Mouse (Mus musculus): ENCODE results near the gene Gm42372. TPM values are rescaled to one million over a fixed set of nuclear protein-coding genes. Genes with fewer than 3 reads are reported as not detected.

Gm42372 gene
- polyA plus RNA-seq, 1 experiment from 2014 or later, result 0.03 TPM

- POLR2A ChIA-PET, result no interaction called here
- DNase-seq (ENCODE audit: low read depth, low spot score) (no peak), ATAC-seq (no peak)
- CTCF ChIA-PET, result interaction anchor here (1.2 to 1.3 kb wide), 2 partner anchors 29 to 105 kb away, joined by 3 read pairs; no protein-coding TSS in a partner anchor
- H3K27me3 ChIP-seq, result peaks cover 26% of the 10 kb centered on the region
- no peak for TF ChIP-seq CTCF (IDR thresholded peaks at IDR 0.05)
- in situ Hi-C loops (cut with MboI; ENCODE audit: low pct_unique_long_range_greater_than_20kb), result no loop called here
Measured at GRCm38 (mm10) chr7:16961678-16962077, 21.2 kb upstream of the Gm42372 start.

- CTCF ChIA-PET, result no interaction called here
- POLR2A ChIA-PET, result interaction anchor here (1.0 kb wide), 1 partner anchor 16 kb away, joined by 4 read pairs; no protein-coding TSS in a partner anchor
Measured at GRCm38 (mm10) chr7:16968414-16968813, 14.5 kb upstream of the Gm42372 start.

DNA sequence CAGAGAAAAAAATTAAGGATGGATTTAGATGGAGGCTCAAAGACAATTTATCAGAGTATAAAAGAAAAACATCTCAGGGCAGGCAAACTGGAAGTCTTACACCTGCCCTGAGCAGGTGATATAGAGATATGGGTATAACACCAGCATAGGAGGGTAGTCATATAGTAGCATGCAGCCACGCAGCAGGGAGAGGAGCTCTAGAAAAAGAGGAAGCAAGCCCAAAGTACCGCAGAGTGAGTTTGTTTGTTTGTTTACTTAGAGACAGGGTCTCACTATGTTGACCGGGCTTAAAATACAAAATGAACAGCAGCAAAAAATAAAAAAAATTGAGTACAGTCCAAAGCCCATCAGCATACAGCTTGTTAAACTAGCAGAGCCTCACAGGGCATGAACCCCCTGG lies 11.7 kb upstream of the Gm42372 start:
- ATAC-seq (no peak), DNase-seq (ENCODE audit: low read depth, low spot score) (no peak)
- in situ Hi-C loops (cut with MboI; ENCODE audit: low pct_unique_long_range_greater_than_20kb), result no loop called here
- no peak for TF ChIP-seq CTCF (IDR thresholded peaks at IDR 0.05)
- ChIA-PET CTCF (no interaction called here), POLR2A (no interaction called here)
- H3K27me3 ChIP-seq, result peaks cover 3% of the 10 kb centered on the region

More at GRCm38 (mm10) chr7:16968414-16968813, 14.5 kb upstream of the Gm42372 start:
- TF ChIP-seq CTCF (IDR thresholded peaks at IDR 0.05), result no peak
- peaks cover 3% of the 10 kb centered on the region for H3K27me3 ChIP-seq
- no peak for ATAC-seq
- in situ Hi-C loops (cut with MboI; ENCODE audit: low pct_unique_long_range_greater_than_20kb), result no loop called here
- no peak for DNase-seq (ENCODE audit: low read depth, low spot score)

GRCm38 (mm10) chr7:16974018-16974417 lies 8.9 kb upstream of the Gm42372 start:
- H3K27me3 ChIP-seq, result peaks cover 7% of the 10 kb centered on the region
- ATAC-seq, result no peak
- in situ Hi-C loops (cut with MboI; ENCODE audit: low pct_unique_long_range_greater_than_20kb), result no loop called here
- POLR2A ChIA-PET, result no interaction called here
- no peak for TF ChIP-seq CTCF (IDR thresholded peaks at IDR 0.05)
- CTCF ChIA-PET, result interaction anchor here (0.8 to 3.0 kb wide), 5 partner anchors 10 to 100 kb away, joined by 3 to 10 read pairs (median 4); partner anchors contain the start of gene Psg16
- DNase-seq (ENCODE audit: low read depth, low spot score), result no peak

DNA sequence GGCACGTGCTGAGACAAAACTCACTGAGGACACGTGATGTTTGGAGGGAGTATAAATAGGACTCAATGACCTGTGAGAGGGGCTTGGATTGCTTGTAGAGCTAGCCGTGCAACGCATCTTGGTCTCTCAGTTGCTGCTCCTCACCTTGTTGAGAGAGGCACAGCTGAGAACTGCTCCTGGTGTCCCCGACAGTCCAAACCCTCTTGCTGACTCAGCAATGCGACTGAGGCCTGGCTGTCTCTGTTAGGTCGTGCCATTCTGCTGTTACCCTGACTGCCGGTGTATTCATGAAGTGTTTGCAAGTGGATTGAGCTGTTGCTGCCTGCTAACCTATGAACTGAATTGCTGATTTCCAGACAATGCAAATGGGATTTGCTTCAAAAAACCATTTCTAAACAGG lies 6.6 kb upstream of the Gm42372 start:
- TF ChIP-seq CTCF (IDR thresholded peaks at IDR 0.05), result no peak
- CTCF ChIA-PET, result no interaction called here
- in situ Hi-C loops (cut with MboI; ENCODE audit: low pct_unique_long_range_greater_than_20kb), result no loop called here
- peaks cover 7% of the 10 kb centered on the region for H3K27me3 ChIP-seq
- POLR2A ChIA-PET, result interaction anchor here (0.7 kb wide), 1 partner anchor 42 kb away, joined by 4 read pairs; no protein-coding TSS in a partner anchor
- DNase-seq (ENCODE audit: low read depth, low spot score), result no peak
- no peak for ATAC-seq

DNA sequence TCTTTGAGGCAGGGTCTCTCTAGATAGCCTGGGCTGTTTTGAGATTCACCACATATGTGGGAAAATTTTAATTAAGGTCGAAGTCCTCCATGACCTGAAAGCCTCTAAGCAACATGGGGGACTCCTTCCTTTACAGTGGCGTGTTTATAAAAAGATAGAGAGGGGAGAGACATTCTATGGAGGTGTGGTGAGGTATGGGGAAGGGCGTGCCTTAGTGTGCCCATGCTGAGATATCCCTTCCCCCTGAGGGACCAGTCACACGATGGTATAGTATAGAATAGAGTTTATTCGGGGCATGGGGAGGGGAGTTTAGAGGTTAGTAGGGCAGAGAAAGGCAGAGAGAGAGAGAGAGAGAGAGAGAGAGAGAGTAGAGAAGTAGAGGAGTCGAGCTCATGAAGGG lies 4.7 kb upstream of the Gm42372 start:
- ATAC-seq, result no peak
- DNase-seq (ENCODE audit: low read depth, low spot score), result no peak
- CTCF ChIA-PET, result no interaction called here
- H3K27me3 ChIP-seq, result peaks cover 12% of the 10 kb centered on the region
- in situ Hi-C loops (cut with MboI; ENCODE audit: low pct_unique_long_range_greater_than_20kb), result no loop called here
- no peak for TF ChIP-seq CTCF (IDR thresholded peaks at IDR 0.05)
- POLR2A ChIA-PET, result no interaction called here

DNA sequence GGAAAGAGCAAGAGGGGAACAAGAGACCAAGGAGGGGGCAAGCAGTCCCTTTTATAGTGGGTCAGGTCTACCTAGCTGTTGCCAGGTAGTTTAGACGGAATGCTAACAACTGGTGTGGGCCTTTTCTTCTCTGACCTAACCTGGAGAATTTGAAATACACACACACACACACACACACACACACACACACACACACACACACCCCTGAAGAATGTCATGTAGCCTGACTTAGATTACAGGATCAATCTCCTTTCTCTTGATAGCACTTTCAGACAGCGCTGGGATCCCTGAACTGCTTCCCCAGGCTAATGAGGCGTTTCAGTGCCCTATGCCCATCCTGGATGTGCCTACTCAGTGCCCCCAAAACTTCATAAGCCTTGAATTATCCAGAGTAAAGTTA lies 4.3 kb upstream of the Gm42372 start:
- in situ Hi-C loops (cut with MboI; ENCODE audit: low pct_unique_long_range_greater_than_20kb), result no loop called here
- POLR2A ChIA-PET, result no interaction called here
- no peak for TF ChIP-seq CTCF (IDR thresholded peaks at IDR 0.05)
- CTCF ChIA-PET, result no interaction called here
- DNase-seq (ENCODE audit: low read depth, low spot score), result no peak
- no peak for ATAC-seq
- peaks cover 14% of the 10 kb centered on the region for H3K27me3 ChIP-seq

GRCm38 (mm10) chr7:16980348-16980747 lies 2.5 kb upstream of the Gm42372 start:
- DNase-seq (ENCODE audit: low read depth, low spot score), result no peak
- peaks cover 18% of the 10 kb centered on the region for H3K27me3 ChIP-seq
- TF ChIP-seq CTCF (IDR thresholded peaks at IDR 0.05), result no peak
- POLR2A ChIA-PET, result no interaction called here
- no peak for ATAC-seq
- in situ Hi-C loops (cut with MboI; ENCODE audit: low pct_unique_long_range_greater_than_20kb), result no loop called here
- CTCF ChIA-PET, result interaction anchor here (1.3 kb wide), 1 partner anchor 47 kb away, joined by 3 read pairs; no protein-coding TSS in a partner anchor

GRCm38 (mm10) chr7:16987541-16988149 lies 4.8 kb downstream of the Gm42372 start:
- in situ Hi-C loops (cut with MboI; ENCODE audit: low pct_unique_long_range_greater_than_20kb), result no loop called here
- TF ChIP-seq CTCF (IDR thresholded peaks at IDR 0.05), result no peak

DNA sequence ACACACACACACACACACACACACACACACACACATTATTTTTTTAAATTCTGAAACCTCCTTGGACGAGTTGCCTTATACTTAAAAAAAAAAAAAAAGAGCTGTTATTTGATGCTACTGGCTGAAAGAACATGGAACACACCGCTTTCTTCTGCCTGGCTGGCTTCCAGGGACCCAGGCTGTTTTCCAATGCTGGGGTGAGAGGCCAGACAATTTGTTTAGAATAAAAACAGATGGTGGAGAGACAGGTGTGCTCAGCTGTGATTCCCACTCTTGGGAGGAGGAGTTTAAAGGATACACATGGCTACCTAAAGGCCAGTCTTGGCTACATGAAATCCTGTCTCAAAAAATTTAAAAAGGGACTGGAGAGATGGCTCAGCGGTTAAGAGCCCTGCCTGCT lies 5.5 kb downstream of the Gm42372 start:
- in situ Hi-C loops (cut with MboI; ENCODE audit: low pct_unique_long_range_greater_than_20kb), result no loop called here
- ChIA-PET CTCF (no interaction called here), POLR2A (no interaction called here)
- no peak for TF ChIP-seq CTCF (IDR thresholded peaks at IDR 0.05)
- ATAC-seq (no peak), DNase-seq (ENCODE audit: low read depth, low spot score) (no peak)
- H3K27me3 ChIP-seq, result peaks cover 8% of the 10 kb centered on the region

More at GRCm38 (mm10) chr7:16987541-16988149, 4.8 kb downstream of the Gm42372 start:
- ChIA-PET CTCF (no interaction called here), POLR2A (no interaction called here)
- ATAC-seq (no peak), DNase-seq (ENCODE audit: low read depth, low spot score) (no peak)
- H3K27me3 ChIP-seq, result peaks cover 15% of the 10 kb centered on the region

DNA sequence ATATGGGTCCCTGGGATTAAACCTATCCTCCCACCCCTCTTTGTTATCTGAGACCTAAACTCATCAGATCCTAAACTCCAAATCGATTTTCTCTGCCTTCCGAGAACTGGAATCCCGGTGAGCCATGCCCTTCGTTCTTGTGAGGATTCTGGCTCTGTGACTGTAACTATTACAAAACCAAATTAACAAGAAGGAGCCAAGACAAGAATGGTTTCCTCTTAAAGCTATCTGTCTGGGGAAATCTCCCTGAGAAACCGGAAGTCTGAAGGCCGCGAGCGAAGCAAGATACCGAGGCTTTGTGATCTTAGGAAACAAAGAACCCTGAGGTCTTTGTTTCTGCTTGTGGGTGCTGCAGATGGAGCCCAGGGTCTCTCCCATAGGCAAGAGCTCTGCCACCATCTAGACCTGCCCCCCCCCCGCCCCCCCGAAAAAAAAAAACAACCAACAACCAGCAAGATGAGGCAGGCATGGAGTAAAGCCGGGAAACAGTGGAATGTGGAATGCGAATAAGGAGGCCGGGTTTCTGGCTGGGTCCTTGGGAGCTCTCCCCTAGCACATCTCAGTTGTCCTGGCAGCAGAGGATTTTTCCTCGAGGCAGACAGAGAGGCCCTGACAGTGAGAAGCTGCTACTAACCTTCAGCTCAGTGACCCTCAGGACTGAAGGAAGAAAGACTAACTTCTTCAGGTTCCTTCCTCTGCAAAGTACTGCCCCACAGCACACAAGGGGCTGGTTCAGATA lies 7.3 kb downstream of the Gm42372 start:
- in situ Hi-C loops (cut with MboI; ENCODE audit: low pct_unique_long_range_greater_than_20kb), result no loop called here
- ChIA-PET POLR2A (interaction anchor here (0.7 kb wide), 1 partner anchor 20 kb away, joined by 3 read pairs; no protein-coding TSS in a partner anchor), CTCF (no interaction called here)
- ATAC-seq (no peak), DNase-seq (ENCODE audit: low read depth, low spot score) (no peak)
- H3K27me3 ChIP-seq, result peaks cover 4% of the 10 kb centered on the region
- TF ChIP-seq CTCF (IDR thresholded peaks at IDR 0.05), result no peak

All from Patski (cell line).